Comparison of ENCODE assay signal across 9 mouse cellular contexts in the genomic region with DNA sequence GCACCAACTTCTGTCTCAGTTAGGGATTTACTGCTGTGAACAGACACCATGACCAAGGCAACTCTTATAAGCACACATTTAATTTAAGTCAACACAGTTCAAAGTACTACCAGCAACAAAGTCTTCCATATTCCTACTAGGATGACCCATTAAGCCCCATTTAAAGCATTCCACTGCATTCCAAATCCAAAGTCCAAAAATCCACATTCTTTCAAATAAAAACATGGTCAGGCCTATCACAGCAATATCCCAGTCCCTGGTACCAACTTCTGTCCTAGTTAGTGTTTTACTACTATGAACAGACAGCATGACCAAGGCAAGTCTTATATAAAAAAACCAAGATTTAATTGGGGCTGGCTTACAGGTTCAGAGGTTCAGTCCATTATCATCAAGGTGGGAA. TPM values are rescaled to one million over a fixed set of nuclear protein-coding genes. Genes with fewer than 3 reads are reported as not detected.
DNase-seq lines count a peak whose midpoint lies in the region; TF ChIP-seq lines count a peak whose summit lies in the region.
"Not testable (repeated sequence)": the region's sequence is repeated elsewhere in the genome, so short reads cannot be mapped to it uniquely, and the experiment has no call there.
"Had no signal": no experiment of that assay in that cellular context is flagged by ENCODE, and none has a peak within 500 bp of the region (broad histone marks: within the 10 kb centered on the region; RNA-seq: fewer than 3 reads in every experiment).

No protein-coding gene starts in this region.

- not testable (repeated sequence) for H3K36me3 ChIP-seq in kidney, adult 2 months (ENCODE audit: control insufficient read depth, insufficient read depth, low read length)

- not testable (repeated sequence) for H3K27me3 ChIP-seq in kidney, adult 2 months (replicated peaks; ENCODE audit: control insufficient read depth, insufficient read depth, low read length)

- TF ChIP-seq CTCF in kidney, adult 2 months (conservative IDR thresholded peaks at IDR 0.05; ENCODE audit: insufficient read depth, insufficient read length, low read depth, low read length), result not testable (repeated sequence)

- peak; percentile 21 for DNase-seq in kidney, adult 11 months
- DNase-seq in kidney, adult 2 months, result peak; percentile 87
- peak; percentile 7 to 67 for DNase-seq in kidney, adult 8-10 months
- DNase-seq in kidney, adult 9 months, result peak; percentile 85

- not testable (repeated sequence) for H3K4me3 ChIP-seq in kidney, adult 2 months (ENCODE audit: insufficient read depth, low read depth, low read length)

- TF ChIP-seq POLR2A in kidney, adult 2 months (IDR thresholded peaks at IDR 0.05; ENCODE audit: low read depth, low read length), result not testable (repeated sequence)

- 0 out of 2 replicates have a peak overlapping the region, but pooled peaks have one; percentile 11 for H3K27ac ChIP-seq in kidney, adult 2 months (ENCODE audit: insufficient read depth, low read depth, low read length)

- not testable (repeated sequence) for H3K4me1 ChIP-seq in kidney, adult 2 months (ENCODE audit: control insufficient read depth, insufficient read depth, low read length)

RNA-seq across cellular contexts. Expression of gene Spic, which starts 21.0 kb away (rescaled TPM):
- 0.34 TPM in 1 of 2 replicates, not detected in the other for polyA plus RNA-seq in kidney, adult 2 months (2012; rRNA removed)
- polyA plus RNA-seq: C2C12, G1E, Patski had no signal

RNA-seq across cellular contexts. Expression of gene Mybpc1, which starts 58.9 kb away (rescaled TPM):
- polyA plus RNA-seq in kidney, adult 2 months (2012; rRNA removed), result 7.8 TPM in 1 of 2 replicates, not detected in the other
- polyA plus RNA-seq: activated CD4-positive, CD25-positive, alpha-beta regulatory T cell, adult 4 months; C2C12; CD4-positive, CD25-positive, alpha-beta regulatory T cell, adult 4 months; G1E; Patski had no signal

Comparison
In these comparisons a context has a peak if more than half of its experiments do, and no peak if none do; other contexts are left out.
1. DNase-seq: peak in every context shown above with its lines; median percentile 87 in kidney, adult 2 months; 85 in kidney, adult 9 months; 37 in kidney, adult 8-10 months; 21 in kidney, adult 11 months.